Mouse (Mus musculus) monocyte, adult 5-6 weeks (primary cell): ENCODE results near the gene Gata3. TPM values are rescaled to one million over a fixed set of nuclear protein-coding genes. Genes with fewer than 3 reads are reported as not detected.
A peak's percentile ranks its signal among the peaks of the same experiment; 100 is the strongest.

Experiments used
- ATAC-seq: fragments of 153-309, 156-312 bp; replicated peaks from 2 replicates; pipeline ENCODE4 v1.8.0; 2017; ENCODE audit warnings: mild to moderate bottlenecking; ENCODE audit not compliant: low TSS enrichment, insufficient number of reproducible peaks, severe bottlenecking, poor library complexity, low FRiP score
- total RNA-seq: library from RNA; stranded (forward); fragments of 200-1000, 200-491, 200-594 nt; gene quantifications from 3 replicates; pipeline ENCODE4 v1.2.3, GENCODE M21; 2017

Gene Gata3
- total RNA-seq, 1 experiment from 2014 or later, result 2.9 TPM

DNA sequence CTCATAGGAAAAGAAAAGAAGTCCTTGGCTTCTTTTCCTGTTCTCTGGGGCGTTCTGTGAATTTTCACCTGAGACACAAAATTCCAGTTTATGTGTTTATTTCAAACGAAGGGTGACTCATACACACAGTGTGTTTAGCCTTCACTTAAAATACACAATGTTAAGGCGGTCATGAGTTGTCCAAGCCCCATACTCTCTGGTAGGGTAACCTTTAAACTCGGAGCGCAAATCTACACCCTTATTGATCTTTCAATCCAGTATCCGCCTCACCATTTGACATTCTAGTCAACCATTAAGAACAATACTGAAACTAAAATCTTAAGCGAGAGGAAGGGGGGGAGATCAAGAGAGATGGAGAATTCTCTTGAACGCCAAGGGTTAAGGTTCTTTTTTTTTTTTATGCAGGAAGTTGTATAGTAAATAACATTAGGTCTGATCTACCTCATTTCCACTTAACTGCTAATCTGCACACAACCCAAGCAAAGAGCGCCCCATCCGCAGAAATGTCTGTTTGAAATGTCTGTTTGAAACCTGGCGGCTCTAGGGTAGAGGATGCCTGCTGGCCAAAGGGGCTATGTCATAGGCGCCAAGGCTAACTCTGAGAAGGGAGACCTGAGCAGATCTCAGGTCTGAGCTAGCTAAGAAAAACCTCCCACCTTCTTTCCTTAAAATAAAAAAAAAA, 14.0 kb downstream of the Gata3 start:
- ATAC-seq, result no peak

DNA sequence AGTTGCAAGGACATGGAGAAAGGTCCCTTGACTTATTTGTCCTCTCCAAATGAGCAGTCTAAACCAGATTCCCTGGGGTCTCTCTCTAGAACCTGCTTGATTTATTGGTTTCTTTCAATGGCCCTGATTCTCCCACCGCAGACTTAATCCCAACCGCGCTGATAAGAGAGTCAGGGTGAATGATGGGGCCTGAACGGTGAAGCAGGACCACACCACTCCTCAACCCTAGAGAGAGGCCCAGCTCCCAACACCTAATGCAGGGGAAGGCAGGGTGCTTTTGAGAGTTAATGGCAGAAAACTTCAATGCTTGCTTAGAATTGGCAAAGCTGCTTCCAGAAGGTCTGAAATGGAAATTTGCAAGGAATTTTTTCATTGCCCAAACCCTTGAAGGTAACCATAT, 14.6 kb downstream of the Gata3 start:
- no peak for ATAC-seq

DNA sequence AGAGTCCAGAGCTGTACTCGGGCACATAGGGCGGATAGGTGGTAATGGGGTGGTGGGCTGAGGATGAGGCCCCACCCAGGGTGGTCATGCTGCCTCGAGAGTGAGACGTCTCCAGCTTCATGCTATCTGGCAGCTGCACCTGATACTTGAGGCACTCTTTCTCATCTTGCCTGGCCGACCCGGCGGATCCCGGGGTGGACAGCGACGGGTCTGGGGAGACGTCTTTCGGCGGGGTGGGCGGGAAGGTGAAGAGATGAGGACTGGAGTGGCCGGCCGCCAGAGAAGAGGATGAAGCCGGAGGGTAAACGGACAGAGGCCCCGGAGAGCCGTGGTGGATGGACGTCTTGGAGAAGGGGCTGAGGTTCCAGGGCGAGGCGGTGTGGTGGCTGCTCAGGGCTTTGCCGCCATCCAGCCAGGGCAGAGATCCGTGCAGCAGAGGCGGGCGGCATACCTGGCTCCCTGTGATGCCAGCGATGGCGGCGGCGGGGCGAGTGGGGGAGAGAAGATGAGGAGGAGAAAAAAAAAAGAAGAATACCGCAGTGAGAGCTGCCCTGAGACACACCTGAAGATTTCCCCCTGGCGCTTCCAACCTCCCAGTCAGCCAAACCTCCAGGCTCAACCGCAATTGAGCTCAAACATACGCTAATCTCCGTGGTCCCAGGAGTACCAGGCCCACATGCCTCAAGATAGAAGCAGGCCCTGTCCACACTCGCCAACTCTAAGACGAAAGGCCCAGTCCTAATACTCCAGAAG, 15.2 kb downstream of the Gata3 start:
- no peak for ATAC-seq

DNA sequence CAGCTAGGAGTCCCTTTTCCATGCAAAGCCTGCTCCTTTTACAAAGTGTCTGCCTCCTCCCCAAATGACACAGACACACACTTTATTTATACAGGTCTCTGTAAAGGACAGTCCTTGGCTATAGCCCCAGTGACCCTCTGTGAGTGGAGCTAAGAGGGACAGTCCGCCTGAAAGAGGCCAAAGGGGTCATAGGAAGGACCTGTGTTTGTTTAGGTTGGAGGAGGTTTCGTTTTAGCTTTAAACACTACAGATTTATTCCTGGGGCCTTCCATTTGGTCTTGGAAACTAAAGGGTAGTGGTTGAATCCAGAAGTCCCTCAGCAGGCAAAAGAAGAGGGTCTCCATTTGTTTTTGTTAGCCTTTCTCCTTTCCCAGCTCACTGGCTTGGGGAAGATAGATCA, 16.1 kb downstream of the Gata3 start:
- no peak for ATAC-seq

DNA sequence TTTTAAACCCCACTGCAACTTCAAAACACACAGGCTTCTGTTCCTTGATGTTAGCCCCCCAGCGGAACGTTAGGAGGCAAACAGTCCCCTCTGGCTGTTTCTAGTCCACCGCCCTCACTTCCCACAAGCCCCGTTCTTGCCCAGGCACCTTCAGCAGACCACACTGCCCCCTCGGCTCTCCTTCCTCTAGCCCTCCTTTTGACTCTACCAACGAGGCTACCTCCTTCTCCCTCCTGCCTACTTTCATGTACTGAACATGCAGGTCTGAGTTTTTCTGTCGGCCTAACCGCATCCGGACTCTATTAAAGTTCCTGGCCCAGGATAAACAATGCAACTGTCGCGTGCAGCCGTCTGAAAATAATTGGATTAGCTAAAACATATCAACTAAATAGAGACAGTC, 17.2 kb downstream of the Gata3 start:
- no peak for ATAC-seq

DNA sequence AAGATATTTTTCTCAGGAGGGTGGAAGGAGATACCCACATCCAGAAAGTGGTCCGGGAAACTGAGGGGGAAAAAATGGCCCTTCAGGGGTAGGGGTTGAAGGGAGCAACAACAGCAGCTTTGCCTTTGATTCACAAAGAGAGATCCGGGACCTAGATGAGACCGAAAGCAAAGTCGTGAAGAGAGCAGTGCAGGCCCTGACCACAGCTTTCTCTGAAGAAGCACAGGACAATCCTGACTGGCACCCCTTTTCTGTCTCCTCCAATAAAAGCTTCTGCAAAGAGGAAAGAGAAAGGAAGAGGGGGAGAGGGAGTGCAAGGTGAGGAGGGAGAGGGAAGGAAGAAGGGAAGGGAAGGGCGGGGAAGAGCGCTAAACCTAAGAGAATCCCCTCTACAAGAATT, 18.0 kb downstream of the Gata3 start:
- no peak for ATAC-seq

DNA sequence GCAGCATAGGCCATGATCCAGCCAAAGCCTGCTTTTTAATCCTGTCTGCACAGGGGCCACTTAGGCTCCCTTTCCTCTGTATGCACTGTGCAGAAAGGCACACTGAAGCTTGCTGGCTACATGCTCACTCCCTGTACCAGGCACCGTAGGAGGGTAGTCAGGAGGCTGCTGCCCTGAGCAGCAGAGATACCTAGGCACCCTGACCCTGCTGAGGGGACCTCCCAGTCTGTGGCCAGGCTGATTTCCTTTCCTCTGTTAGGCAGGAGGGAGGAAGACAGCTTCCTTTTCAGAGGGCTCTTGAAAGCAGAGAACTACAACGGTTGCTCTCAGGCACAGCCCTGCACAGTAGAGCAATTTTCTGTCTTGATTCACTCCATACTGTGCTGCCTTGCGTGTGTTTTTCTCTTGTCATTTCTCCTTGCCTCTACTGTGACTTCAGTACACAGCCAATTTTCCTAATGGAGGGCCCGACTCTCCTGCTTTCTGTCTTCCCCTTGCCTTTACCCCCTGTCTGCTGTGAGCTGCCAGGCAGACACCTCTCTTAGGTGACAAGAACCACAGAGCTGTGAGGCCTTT, 18.6 kb downstream of the Gata3 start:
- no peak; the same call in 1 of the 2 replicates for ATAC-seq

DNA sequence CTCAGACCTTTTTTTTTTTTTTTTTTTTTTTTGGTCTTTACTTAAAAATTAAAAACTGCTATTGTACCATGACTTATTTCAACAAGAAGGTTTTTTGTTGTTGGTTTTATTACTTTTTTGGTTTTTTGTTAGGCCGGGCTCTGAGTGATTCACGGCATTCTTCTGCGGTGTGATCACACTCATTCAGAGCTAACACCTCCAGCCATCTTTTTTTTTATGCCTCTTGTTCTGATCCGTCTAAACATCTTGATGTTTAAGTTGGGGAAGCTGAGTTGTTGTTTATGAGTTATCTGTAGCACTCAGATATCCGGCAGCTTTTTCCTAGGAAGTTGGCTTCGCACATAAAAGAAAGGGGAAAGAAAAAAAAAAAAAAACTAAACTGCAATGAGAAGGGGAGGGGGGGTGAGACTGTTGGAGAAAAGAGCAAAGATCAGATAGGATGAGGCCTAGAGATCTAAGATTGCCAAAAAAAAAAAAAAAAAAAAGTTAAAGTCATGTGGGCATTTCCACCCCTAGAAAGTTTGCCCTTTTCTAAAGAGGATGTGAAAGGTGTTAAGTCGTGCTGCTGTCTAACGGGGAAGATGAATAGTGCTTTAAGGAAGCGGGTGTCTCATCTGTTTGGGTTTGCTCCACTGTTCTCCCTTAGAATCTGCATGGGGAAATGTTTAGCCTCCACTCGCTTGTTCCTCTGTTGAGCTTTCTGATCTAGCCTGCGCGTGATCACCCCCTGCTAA, 22.6 kb downstream of the Gata3 start:
- ATAC-seq, result peak; percentile 48; the same call in 1 of the 2 replicates

DNA sequence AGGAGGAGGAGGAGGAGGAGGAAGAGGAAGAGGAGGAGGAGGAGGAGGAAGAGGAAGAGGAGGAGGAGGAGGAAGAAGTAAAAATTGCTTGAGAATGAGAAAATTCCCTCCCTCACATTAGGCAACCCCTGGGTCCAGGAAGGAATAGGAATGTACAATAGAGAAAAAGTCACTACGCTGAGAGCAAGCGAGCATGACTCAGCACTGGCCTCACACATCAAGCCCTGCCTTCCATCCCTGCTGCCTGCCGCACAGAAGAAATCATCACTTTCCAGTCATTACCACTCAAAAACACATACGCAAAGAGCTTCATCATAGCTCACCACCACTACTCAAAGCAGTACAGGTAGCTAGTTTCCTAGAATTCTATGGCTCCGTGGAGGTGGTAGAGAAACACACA, 29.1 kb downstream of the Gata3 start:
- no peak for ATAC-seq

DNA sequence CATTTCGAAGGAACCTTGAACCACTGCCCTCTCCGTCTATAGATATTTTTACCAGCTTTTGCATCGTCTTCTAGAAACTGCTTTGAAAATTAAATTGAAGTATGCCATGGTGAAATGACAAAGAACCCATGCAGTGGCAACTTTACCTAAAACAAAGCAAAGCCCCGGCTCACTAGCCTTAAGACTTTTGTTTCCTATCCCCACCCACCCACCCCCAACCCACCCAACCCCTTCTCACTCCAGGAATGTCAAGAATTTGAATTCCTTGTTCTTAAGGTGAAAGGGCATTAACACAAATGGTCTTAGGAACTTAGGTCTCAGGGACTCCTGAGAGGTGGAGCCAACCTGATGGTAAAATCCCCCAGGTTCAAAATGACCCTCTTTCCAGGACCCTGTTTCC, 34.0 kb downstream of the Gata3 start:
- no peak for ATAC-seq

DNA sequence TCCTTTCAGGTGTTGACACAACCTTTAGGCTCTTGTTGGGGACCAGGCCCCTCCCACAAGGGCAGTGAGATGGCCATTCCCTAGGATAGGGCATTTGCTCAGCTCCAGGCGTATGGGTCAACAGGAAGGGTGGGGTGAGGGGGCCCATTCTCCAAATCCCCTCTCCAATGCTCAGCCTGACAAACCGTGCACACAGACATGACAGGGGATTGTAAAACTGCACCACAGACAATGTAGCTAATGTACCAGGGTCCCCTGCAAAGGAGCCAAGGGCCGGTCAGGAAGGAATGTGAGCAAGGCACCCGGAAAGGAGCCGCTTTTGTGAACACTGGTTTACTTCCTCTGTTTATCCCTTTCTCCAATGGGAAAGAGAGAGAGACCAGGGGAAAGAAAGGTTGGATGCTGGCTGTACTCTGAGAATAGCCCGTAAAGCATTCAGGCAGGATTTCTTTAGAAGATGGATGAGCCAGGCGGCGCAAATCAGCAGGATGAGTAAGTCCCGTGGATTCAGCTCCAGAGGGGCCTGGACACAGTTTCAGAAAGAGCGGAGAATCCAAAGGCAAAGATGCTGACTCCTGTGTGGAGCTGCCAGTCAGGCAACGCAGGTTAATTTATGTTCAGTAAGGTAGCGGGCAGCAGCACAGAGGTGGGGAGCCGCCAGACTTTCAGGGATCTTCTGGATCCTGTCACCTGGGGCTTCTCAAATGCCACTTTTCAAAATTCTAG, 36.8 kb downstream of the Gata3 start:
- no peak for ATAC-seq

DNA sequence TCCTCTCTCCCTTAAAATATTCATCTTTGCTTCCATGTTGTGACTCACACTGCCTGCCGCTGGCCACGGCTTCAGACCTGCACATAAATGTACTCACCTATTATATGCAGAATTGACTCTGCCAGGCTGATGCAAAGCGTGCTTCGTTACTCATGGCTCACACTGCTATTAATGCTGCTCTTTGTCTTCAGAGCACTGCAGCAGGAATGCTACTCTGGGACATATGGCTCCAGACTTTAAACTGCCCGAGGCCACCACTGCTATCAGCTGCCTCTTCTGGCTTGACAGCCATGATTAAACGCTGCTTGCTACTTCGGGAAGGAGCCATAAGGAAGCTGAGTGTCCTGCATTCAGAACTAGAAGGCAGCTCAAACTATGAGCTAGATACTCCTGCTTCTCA, 54.6 kb downstream of the Gata3 start:
- no peak for ATAC-seq

DNA sequence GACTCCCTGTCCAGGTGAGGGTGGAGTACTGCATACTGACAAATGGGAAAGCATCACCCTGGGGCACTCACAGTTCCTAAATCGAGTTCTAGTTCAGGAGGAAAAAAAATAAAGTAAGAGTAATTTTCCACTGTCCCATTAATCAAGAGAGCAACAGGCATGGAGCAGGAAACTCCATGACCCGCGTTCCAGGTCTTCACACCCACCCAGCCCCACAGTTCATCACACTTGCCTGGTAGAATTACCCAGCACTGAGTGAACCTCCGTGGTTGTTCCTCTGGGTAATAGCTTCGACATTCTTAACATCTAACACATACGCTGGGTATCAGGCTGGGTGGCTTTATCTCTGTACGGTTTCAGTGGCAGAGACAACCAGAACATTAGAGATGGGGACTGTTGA, 56.1 kb downstream of the Gata3 start:
- ATAC-seq, result no peak

DNA sequence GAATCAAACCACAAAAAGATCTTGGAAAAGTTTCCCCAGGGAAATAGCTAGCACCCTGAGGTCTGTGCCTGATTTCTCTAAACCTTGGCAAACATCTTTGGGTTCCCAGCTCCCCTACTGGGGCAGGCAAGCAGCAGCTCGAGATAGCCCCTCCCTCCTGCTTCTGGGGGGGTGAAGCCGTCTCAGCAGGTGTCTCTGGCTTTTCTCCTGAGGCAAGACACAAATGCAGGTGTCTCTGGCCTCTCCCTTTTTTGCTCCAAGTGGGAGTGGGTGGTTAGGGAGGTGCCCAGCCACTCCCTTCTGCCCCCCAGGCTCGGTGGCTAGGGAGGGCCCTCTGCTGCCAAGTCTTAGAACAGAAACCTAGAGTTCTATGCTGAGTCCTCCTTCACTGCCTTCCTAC, 62.2 kb downstream of the Gata3 start:
- ATAC-seq, result no peak

DNA sequence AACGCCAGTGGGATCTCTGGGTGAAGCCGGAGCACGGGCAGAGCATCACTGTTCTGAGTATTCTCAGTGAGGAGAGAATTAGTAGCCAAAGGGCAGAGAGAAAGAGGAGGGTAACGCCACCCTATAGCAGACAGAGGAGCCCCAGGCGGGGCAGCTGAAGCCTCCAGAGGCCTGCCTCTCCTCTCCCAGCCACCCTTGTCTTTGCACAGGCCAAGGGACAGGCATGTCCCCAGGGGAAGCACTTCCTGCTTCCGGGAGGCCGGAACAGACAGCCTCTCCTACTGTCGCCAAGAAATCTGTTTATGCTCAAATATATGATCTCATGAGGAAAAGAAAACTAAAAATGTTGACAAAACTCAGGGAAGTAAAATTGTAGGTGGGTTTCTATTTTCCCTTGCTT, 69.2 kb downstream of the Gata3 start:
- ATAC-seq, result no peak

DNA sequence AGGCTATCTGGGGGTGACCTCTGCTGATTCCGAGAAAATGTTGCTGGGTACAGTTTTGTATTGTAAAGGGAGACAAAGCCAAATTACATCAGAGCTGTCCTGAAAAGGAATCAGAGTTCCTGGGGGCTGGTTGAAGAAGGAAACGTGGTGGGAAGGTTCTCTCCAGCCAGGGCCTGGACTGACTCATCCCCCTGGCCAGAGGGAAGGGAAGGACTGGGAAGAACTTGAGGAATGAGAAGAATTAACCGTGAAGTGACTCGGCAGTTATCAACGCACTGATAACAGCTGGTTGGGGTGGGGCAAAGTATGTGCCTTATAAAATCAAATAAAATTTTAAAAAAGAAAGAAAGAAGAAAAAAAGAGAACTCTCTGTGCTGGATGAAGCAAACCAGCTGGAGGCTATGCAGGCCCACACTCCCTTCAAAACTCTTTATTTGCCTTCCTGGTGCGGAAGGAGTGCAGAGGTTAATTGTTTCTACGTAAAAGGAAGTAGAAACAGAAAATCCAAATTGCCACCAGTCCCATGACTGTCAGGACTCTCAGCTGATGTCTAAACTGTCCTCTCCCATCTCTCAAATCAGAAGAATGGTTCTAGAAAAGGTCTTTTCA, 71.6 kb downstream of the Gata3 start:
- no peak for ATAC-seq
